Mouse (Mus musculus) CH12.LX (cell line): ENCODE data around the gene Rcan1.

Experiments
- CHD1 ChIP-seq: IDR thresholded peaks from 2 replicates; pipeline ENCODE4 v1.6.1; 2012; ENCODE audit warnings: low read depth, low read length, improper control_type of control experiment, inconsistent platforms
- CTCF ChIP-seq, 2 experiments: IDR thresholded peaks in 1 of 2; conservative IDR thresholded peaks in 1 of 2; 2 replicates each; pipeline ENCODE4 v1.5.1; 2011 to 2012; ENCODE audit warnings: low read depth in 2 of 2, low read length in 2 of 2, improper control_type of control experiment in 1 of 2, inconsistent platforms in 1 of 2, mild to moderate bottlenecking in 1 of 2, moderate library complexity in 1 of 2
- E2F4 ChIP-seq: IDR thresholded peaks from 2 replicates; pipeline ENCODE4 v1.6.1; 2011; ENCODE audit warnings: low read depth, low read length, improper control_type of control experiment; ENCODE audit not compliant: insufficient replicate concordance
- EP300 ChIP-seq: IDR thresholded peaks from 2 replicates; pipeline ENCODE4 v1.6.1; 2011; ENCODE audit warnings: low read length, improper control_type of control experiment
- ETS1 ChIP-seq: conservative IDR thresholded peaks from 2 replicates; pipeline ENCODE4 v1.6.1; 2012; ENCODE audit warnings: low read depth, mild to moderate bottlenecking, inconsistent platforms, low read length, improper control_type of control experiment, moderate library complexity
- JUND ChIP-seq: conservative IDR thresholded peaks from 2 replicates; pipeline ENCODE4 v1.6.1; 2011; ENCODE audit warnings: low read depth, low read length, improper control_type of control experiment
- KAT2A ChIP-seq: IDR thresholded peaks from 2 replicates; pipeline ENCODE4 v1.6.1; 2012; ENCODE audit warnings: low read length, improper control_type of control experiment, inconsistent platforms; ENCODE audit not compliant: insufficient replicate concordance
- MAFK ChIP-seq: IDR thresholded peaks from 2 replicates; pipeline ENCODE4 v1.6.1; 2011; ENCODE audit warnings: low read length, improper control_type of control experiment; ENCODE audit not compliant: insufficient replicate concordance
- MAZ ChIP-seq: IDR thresholded peaks from 2 replicates; pipeline ENCODE4 v1.6.1; 2012; ENCODE audit warnings: low read depth, mild to moderate bottlenecking, inconsistent platforms, low read length, improper control_type of control experiment, moderate library complexity
- MEF2A ChIP-seq: IDR thresholded peaks from 2 replicates; pipeline ENCODE4 v1.6.1; 2014; ENCODE audit warnings: low read depth, mild to moderate bottlenecking, inconsistent platforms, low read length, improper control_type of control experiment, borderline replicate concordance
- POLR2A ChIP-seq: IDR thresholded peaks from 2 replicates; pipeline ENCODE4 v1.6.1; 2011; ENCODE audit warnings: low read depth, mild to moderate bottlenecking, improper control_type of control experiment, low read length
- RAD21 ChIP-seq: IDR thresholded peaks from 2 replicates; pipeline ENCODE4 v1.6.1; 2011; ENCODE audit warnings: low read depth, mild to moderate bottlenecking, low read length, improper control_type of control experiment, moderate library complexity
- ZC3H11A ChIP-seq: IDR thresholded peaks from 2 replicates; pipeline ENCODE4 v1.6.1; 2012; ENCODE audit warnings: low read depth, mild to moderate bottlenecking, inconsistent platforms, low read length, improper control_type of control experiment

GRCm38 (mm10) chr16:92398574-92399118 is 72.0 kb downstream of the Rcan1 start:
- no peak; the same call in 1 of the 2 replicates for TF ChIP-seq RAD21
- TF ChIP-seq JUND: no peak
- TF ChIP-seq ZC3H11A: no peak
- TF ChIP-seq CHD1: no peak
- TF ChIP-seq E2F4: no peak
- TF ChIP-seq MAZ: no peak
- no peak for TF ChIP-seq ETS1
- TF ChIP-seq MEF2A: peak; percentile 38; the same call in 1 of the 2 replicates
- peak in 1 of 2 experiments; percentile 26; a peak in 1 of 4 replicates for TF ChIP-seq CTCF (conservative IDR thresholded peaks at IDR 0.05 in 1 of 2, IDR thresholded peaks at IDR 0.05 in 1 of 2; ENCODE audit: low read depth in 2 of 2, low read length in 2 of 2)
- no peak for TF ChIP-seq POLR2A
- no peak for TF ChIP-seq EP300
- TF ChIP-seq KAT2A: no peak
- TF ChIP-seq MAFK: no peak
